Mouse (Mus musculus): ENCODE data around the gene Arsb. TPM values are rescaled to one million over a fixed set of nuclear protein-coding genes. Genes with fewer than 3 reads are reported as not detected.

Arsb gene
- polyA plus RNA-seq, 1 experiment = 19.1 TPM

DNA sequence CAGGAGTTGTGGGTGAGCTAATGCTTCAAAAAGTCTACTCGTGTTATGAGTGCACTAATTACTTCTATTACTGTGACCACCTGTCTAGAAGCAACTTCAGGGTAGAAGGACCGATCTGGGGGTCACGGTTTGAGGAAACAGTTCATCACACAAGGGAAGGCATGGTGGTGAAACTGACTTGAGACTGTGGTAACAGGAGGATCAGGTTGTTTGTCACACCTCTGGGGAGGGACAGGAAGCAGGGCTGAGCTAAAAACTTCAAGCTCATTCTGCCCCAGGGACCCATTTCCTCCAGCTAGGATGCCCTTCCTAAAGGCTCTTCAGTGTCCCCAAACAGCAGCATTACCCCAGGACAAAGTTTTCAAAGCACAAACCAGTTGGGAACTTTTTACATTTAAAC is 8.6 kb upstream of the Arsb start:
- TF ChIP-seq POLR2A (IDR thresholded peaks at IDR 0.05; ENCODE audit: control insufficient read depth, extremely low read depth, insufficient read depth, low read length, poor library complexity) (no peak), CTCF (IDR thresholded peaks at IDR 0.05; ENCODE audit: borderline replicate concordance, control insufficient read depth, extremely low read depth, insufficient read depth, low read length, poor library complexity) (no peak)
- Histone ChIP-seq H3K27me3 (ENCODE audit: control insufficient read depth, insufficient read depth, low read length) (no peaks in the 10 kb centered on the region), H3K36me3 (ENCODE audit: control insufficient read depth, insufficient read depth, low read length) (no peaks in the 10 kb centered on the region), H3K4me3 (ENCODE audit: control insufficient read depth, insufficient read depth, low read length) (no peak overlapping the region), H3K4me1 (replicated peaks; ENCODE audit: control insufficient read depth, insufficient read depth, low read length) (peaks cover 6% of the 10 kb centered on the region; the same call in 1 of the 2 replicates), H3K27ac (ENCODE audit: control insufficient read depth, insufficient read depth, low read length) (no peak overlapping the region)
- WGBS = 12% methylated on average over 3 of the region's 3 CpGs
- DNase-seq = no peak

DNA sequence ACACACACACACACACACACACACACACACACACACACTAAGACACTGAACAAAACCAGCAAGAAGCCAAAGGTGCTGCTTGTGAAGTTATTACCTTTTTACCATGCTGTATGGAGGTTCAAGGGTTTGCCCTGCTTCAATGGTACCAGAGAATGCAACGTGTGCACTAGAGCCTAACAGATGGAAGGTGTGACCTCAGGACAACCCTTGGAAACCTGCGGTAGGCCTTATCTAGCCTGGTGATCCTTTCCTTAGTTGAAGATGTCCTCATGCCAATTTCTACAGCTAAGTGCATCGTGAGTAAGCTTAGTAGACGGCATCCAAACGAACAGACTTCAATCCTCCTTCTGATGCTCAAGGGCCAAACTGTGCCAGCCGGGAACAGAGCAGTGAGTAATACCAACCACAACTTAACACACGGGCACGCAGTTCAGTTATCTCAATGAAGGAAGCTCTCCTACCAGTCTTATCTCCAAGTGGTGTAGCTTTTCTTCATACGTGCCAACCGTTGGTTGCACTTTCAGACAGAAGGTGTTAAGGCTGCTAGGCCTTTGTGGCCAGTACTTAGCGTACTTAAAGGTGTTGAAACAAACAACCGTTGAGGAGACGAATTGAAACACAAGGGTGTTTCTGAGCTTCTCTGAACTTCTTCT is 7.0 kb upstream of the Arsb start:
- Histone ChIP-seq H3K4me1 (replicated peaks; ENCODE audit: control insufficient read depth, insufficient read depth, low read length) (0 out of 2 replicates have a peak, but pooled peaks cover 3% of the 10 kb centered on the region), H3K27ac (ENCODE audit: control insufficient read depth, insufficient read depth, low read length) (no peak overlapping the region), H3K4me3 (ENCODE audit: control insufficient read depth, insufficient read depth, low read length) (no peak overlapping the region)

DNA sequence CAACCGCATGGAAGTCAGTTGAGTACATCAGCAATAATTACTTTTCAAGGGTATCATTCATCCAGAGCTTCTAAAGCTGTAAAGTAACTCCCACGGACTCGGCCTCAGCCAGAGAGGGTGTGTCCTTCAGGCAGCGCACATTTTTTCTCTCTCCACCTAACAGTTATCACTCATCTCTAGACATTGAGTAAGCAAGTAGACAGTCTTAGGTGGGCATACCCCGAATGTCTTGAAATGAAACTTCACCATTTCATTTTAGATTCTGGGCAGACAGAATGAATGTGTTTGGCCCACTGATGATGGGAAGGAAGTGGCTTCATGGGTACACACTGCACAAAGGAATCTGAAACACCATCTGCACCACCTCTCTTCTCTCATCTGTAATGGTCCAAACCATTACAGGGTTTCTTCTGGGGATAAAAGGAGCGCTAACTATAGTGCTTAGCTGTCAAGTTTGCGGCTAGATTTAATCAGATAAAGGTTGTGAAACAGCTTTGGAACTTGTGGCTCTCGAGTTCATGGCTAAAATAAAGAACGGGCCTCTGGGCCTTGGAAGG is 321 bp upstream of the Arsb start:
- Histone ChIP-seq H3K4me3 (ENCODE audit: control insufficient read depth, insufficient read depth, low read length) (peak overlapping the region; percentile 83), H3K4me1 (replicated peaks; ENCODE audit: control insufficient read depth, insufficient read depth, low read length) (no peaks in the 10 kb centered on the region), H3K36me3 (ENCODE audit: control insufficient read depth, insufficient read depth, low read length) (no peaks in the 10 kb centered on the region), H3K27me3 (ENCODE audit: control insufficient read depth, insufficient read depth, low read length) (no peaks in the 10 kb centered on the region), H3K27ac (ENCODE audit: control insufficient read depth, insufficient read depth, low read length) (no peak overlapping the region)
- DNase-seq = no peak
- 7% methylated on average over 9 of the region's 9 CpGs for WGBS
- TF ChIP-seq POLR2A (IDR thresholded peaks at IDR 0.05; ENCODE audit: control insufficient read depth, extremely low read depth, insufficient read depth, low read length, poor library complexity) = no peak
- TF ChIP-seq CTCF (IDR thresholded peaks at IDR 0.05; ENCODE audit: borderline replicate concordance, control insufficient read depth, extremely low read depth, insufficient read depth, low read length, poor library complexity) = no peak

More for the DNA sequence above, 7.0 kb upstream of the Arsb start:
- TF ChIP-seq CTCF (IDR thresholded peaks at IDR 0.05; ENCODE audit: borderline replicate concordance, control insufficient read depth, extremely low read depth, insufficient read depth, low read length, poor library complexity) = no peak
- no peak for TF ChIP-seq POLR2A (IDR thresholded peaks at IDR 0.05; ENCODE audit: control insufficient read depth, extremely low read depth, insufficient read depth, low read length, poor library complexity)
- DNase-seq = no peak
- Histone ChIP-seq H3K27me3 (ENCODE audit: control insufficient read depth, insufficient read depth, low read length) (no peaks in the 10 kb centered on the region), H3K36me3 (ENCODE audit: control insufficient read depth, insufficient read depth, low read length) (no peaks in the 10 kb centered on the region)
- 89% methylated on average over 13 of the region's 13 CpGs for WGBS

DNA sequence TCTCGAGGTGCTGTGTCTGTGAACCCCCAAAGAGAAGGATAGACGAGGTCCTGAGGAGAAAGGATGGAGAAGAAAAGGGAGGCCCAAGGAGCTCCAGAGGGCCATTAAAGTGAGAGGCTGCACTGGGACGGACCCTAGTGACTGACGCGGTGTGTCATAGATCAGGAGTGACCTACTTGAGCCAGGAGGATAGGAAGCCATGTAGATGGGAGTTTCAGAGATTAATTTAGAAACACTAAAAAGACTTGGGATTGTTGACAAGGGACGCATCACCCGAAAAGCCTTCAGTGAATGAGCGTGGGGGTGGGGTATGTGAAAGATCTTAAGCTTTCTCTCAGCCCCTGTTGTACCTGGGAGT is 828 bp downstream of the Arsb start:
- Histone ChIP-seq H3K36me3 (ENCODE audit: control insufficient read depth, insufficient read depth, low read length) (no peaks in the 10 kb centered on the region), H3K4me3 (ENCODE audit: control insufficient read depth, insufficient read depth, low read length) (peak overlapping the region; percentile 83), H3K4me1 (replicated peaks; ENCODE audit: control insufficient read depth, insufficient read depth, low read length) (no peaks in the 10 kb centered on the region), H3K27ac (ENCODE audit: control insufficient read depth, insufficient read depth, low read length) (no peak overlapping the region), H3K27me3 (ENCODE audit: control insufficient read depth, insufficient read depth, low read length) (no peaks in the 10 kb centered on the region)
- no peak for DNase-seq
- TF ChIP-seq CTCF (IDR thresholded peaks at IDR 0.05; ENCODE audit: borderline replicate concordance, control insufficient read depth, extremely low read depth, insufficient read depth, low read length, poor library complexity) (no peak), POLR2A (IDR thresholded peaks at IDR 0.05; ENCODE audit: control insufficient read depth, extremely low read depth, insufficient read depth, low read length, poor library complexity) (peak; percentile 0; the same call in 1 of the 2 replicates)
- WGBS = 17% methylated on average over 8 of the region's 8 CpGs

DNA sequence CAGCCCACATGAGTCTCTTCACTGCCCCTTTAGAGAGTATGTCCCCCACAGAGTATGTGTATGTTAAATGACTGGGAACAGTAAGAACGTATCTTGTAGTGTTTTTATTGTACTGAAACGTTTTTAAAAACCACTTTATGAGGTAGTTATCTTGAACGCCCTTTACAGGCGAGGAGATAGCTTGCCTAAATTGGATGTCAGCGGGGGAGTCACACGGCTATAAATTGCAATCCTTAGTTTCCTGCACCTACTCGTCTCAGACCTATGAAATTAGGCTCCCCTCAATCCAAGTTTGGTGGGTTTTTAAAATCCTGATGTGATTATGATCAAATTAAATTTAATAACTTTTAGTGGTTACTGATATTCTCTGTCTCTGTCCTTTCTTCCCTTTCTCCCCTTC is 1.4 kb downstream of the Arsb start:
- DNase-seq = no peak
- no peak for TF ChIP-seq POLR2A (IDR thresholded peaks at IDR 0.05; ENCODE audit: control insufficient read depth, extremely low read depth, insufficient read depth, low read length, poor library complexity)
- TF ChIP-seq CTCF (IDR thresholded peaks at IDR 0.05; ENCODE audit: borderline replicate concordance, control insufficient read depth, extremely low read depth, insufficient read depth, low read length, poor library complexity) = no peak
- WGBS = 84% methylated on average over 7 of the region's 7 CpGs
- H3K36me3 ChIP-seq (ENCODE audit: control insufficient read depth, insufficient read depth, low read length) = no peaks in the 10 kb centered on the region
- H3K4me1 ChIP-seq (replicated peaks; ENCODE audit: control insufficient read depth, insufficient read depth, low read length) = no peaks in the 10 kb centered on the region
- no peaks in the 10 kb centered on the region for H3K27me3 ChIP-seq (ENCODE audit: control insufficient read depth, insufficient read depth, low read length)
- no peak overlapping the region for H3K27ac ChIP-seq (ENCODE audit: control insufficient read depth, insufficient read depth, low read length)
- H3K4me3 ChIP-seq (ENCODE audit: control insufficient read depth, insufficient read depth, low read length) = no peak overlapping the region

DNA sequence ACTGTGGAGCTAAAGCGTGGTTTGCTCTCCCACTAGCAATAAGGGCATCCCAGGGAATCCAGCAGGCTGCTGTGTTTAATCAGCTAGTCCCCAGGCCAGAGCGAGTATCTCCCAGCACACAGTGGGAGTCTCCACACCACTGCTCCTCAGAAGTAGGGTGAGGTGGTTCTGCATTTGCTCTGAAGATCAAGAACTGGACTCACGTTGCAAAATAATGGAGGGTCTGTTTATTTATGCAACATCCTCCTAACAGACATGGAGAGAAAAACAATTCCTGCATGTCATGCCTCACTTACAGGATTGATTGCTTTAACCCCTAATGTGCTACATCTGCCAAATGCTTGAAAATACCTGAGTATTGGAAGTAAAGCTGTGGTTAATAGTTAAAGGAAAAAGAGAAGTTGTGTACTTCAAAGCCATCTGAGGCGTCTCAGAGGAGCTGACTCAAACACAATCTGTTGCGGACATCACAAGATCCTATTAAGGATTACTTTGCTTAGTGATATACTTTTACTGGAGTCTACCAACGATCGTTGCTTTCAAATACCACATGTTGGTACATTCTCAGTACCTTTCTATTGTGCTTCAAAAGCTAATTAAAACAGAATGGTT is 2.4 kb downstream of the Arsb start:
- no peak for DNase-seq
- H3K36me3 ChIP-seq (ENCODE audit: control insufficient read depth, insufficient read depth, low read length) = no peaks in the 10 kb centered on the region
- 48% methylated on average over 7 of the region's 7 CpGs for WGBS
- no peak overlapping the region for H3K4me3 ChIP-seq (ENCODE audit: control insufficient read depth, insufficient read depth, low read length)
- H3K27ac ChIP-seq (ENCODE audit: control insufficient read depth, insufficient read depth, low read length) = no peak overlapping the region
- H3K4me1 ChIP-seq (replicated peaks; ENCODE audit: control insufficient read depth, insufficient read depth, low read length) = no peaks in the 10 kb centered on the region
- TF ChIP-seq POLR2A (IDR thresholded peaks at IDR 0.05; ENCODE audit: control insufficient read depth, extremely low read depth, insufficient read depth, low read length, poor library complexity) (no peak), CTCF (IDR thresholded peaks at IDR 0.05; ENCODE audit: borderline replicate concordance, control insufficient read depth, extremely low read depth, insufficient read depth, low read length, poor library complexity) (no peak)
- H3K27me3 ChIP-seq (ENCODE audit: control insufficient read depth, insufficient read depth, low read length) = no peaks in the 10 kb centered on the region

All from thymus, adult 2 months (tissue).